Mouse (Mus musculus): ENCODE data around the gene Fam107b.

GRCm38 (mm10) chr2:3717268-3717667, 147.0 kb downstream of the Fam107b start:
- TF ChIP-seq CTCF (conservative IDR thresholded peaks at IDR 0.05; ENCODE audit: low read length) (no peak), NANOG (IDR thresholded peaks at IDR 0.05; ENCODE audit: borderline replicate concordance, low read length) (no peak), POU5F1 (IDR thresholded peaks at IDR 0.05; ENCODE audit: borderline replicate concordance, low read length) (no peak)

Measured in E14TG2a.4 (cell line).